ENCODE assay signal across 22 mouse cellular contexts in the genomic region with DNA sequence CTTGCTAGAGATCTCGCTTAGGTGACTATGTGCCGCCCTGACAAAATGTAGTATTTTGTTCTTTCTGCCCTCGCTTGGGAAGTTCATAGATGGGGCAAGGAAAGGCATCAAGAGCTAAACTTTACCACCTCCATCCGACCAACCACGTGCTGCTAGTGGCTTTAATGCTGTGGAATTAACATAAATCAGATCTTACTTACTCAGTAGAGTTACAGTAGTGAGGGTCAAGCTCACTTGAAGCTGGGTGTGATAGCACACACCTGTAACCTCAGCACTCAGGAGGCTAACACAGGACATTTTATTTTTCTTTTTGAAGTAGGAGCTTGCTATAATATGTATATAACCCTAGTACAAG. TPM values are rescaled to one million over a fixed set of nuclear protein-coding genes. Genes with fewer than 3 reads are reported as not detected.
DNase-seq lines count a peak whose midpoint lies in the region; ATAC-seq and TF ChIP-seq lines count a peak whose summit lies in the region.
"Had no signal": no experiment of that assay in that cellular context is flagged by ENCODE, and none has a peak within 500 bp of the region (broad histone marks: within the 10 kb centered on the region; RNA-seq: fewer than 3 reads in every experiment).

No protein-coding gene starts in this region.

- peaks cover 32% of the 10 kb centered on the region for H3K4me1 ChIP-seq in liver, embryonic 12.5 days
- H3K4me1 ChIP-seq in spleen, adult 2 months (ENCODE audit: control insufficient read depth, insufficient read depth, insufficient read length): peaks cover 42% of the 10 kb centered on the region
- H3K4me1 ChIP-seq in hindbrain, embryonic 12.5 days: no peaks in the 10 kb centered on the region
- H3K4me1 ChIP-seq: forebrain, embryonic 10.5 days; forebrain, embryonic 13.5 days; hindbrain, embryonic 13.5 days had no signal

- peak; percentile 7 for DNase-seq in CD4-positive, CD25-positive, alpha-beta regulatory T cell, adult 2 months (ENCODE audit: low read depth, low spot score)
- DNase-seq in liver: no peak
- peak in 1 of 2 experiments; percentile 1 for DNase-seq in spleen, adult 2 months (ENCODE audit: low read depth in 1 of 2, low spot score in 2 of 2)
- no peak for DNase-seq in spleen, adult 18-20 months
- DNase-seq: adrenal gland, adult 8-10 months; adrenal gland, postnatal 25 days; cerebellum, adult 11-12 months; cerebellum, adult 8-10 months; cerebellum, postnatal 10 days; cerebellum, postnatal 36 days; gastrocnemius, postnatal 10 days; gastrocnemius, postnatal 36 days had no signal

- H3K9me3 ChIP-seq in liver, embryonic 12.5 days (replicated peaks): no peaks in the 10 kb centered on the region
- no peaks in the 10 kb centered on the region for H3K9me3 ChIP-seq in hindbrain, embryonic 12.5 days (replicated peaks)
- H3K9me3 ChIP-seq: forebrain, embryonic 10.5 days; forebrain, embryonic 13.5 days; heart, embryonic 13.5 days; hindbrain, embryonic 13.5 days had no signal

- no peak for ATAC-seq in CD4-positive, CD25-positive, alpha-beta regulatory T cell, adult 4 months
- no peak for ATAC-seq in liver, embryonic 12.5 days
- no peak for ATAC-seq in hindbrain, embryonic 12.5 days (ENCODE audit: low FRiP score)
- ATAC-seq: forebrain, embryonic 13.5 days; forebrain, embryonic 16.5 days; hindbrain, embryonic 16.5 days had no signal

- no peak for TF ChIP-seq POLR2A in spleen, adult 2 months (IDR thresholded peaks at IDR 0.05; ENCODE audit: low read depth, low read length)

- H3K4me2 ChIP-seq in liver, embryonic 12.5 days: no peak overlapping the region
- no peak overlapping the region for H3K4me2 ChIP-seq in hindbrain, embryonic 12.5 days (replicated peaks)
- H3K4me2 ChIP-seq: forebrain, embryonic 13.5 days; heart, embryonic 13.5 days; hindbrain, embryonic 13.5 days had no signal

- H3K4me3 ChIP-seq in liver, embryonic 12.5 days: no peak overlapping the region
- H3K4me3 ChIP-seq in spleen, adult 2 months (ENCODE audit: extremely low read depth, insufficient read depth, insufficient read length): no peak overlapping the region
- H3K4me3 ChIP-seq in hindbrain, embryonic 12.5 days: no peak overlapping the region
- H3K4me3 ChIP-seq: forebrain, embryonic 10.5 days; forebrain, embryonic 13.5 days; heart, embryonic 13.5 days; hindbrain, embryonic 13.5 days had no signal

- peaks cover 14% of the 10 kb centered on the region for H3K36me3 ChIP-seq in liver, embryonic 12.5 days
- peaks cover 18% of the 10 kb centered on the region for H3K36me3 ChIP-seq in spleen, adult 2 months (ENCODE audit: control insufficient read depth, insufficient read depth, low read length)
- H3K36me3 ChIP-seq in hindbrain, embryonic 12.5 days: no peaks in the 10 kb centered on the region; the same call in 1 of the 2 replicates

- 0 out of 2 replicates have a peak overlapping the region, but pooled peaks have one; percentile 6 for H3K27ac ChIP-seq in liver, embryonic 12.5 days
- peak overlapping the region; percentile 63; the same call in 1 of the 2 replicates for H3K27ac ChIP-seq in spleen, adult 2 months (ENCODE audit: insufficient read depth, low read length)
- no peak overlapping the region for H3K27ac ChIP-seq in hindbrain, embryonic 12.5 days
- H3K27ac ChIP-seq: forebrain, embryonic 10.5 days; forebrain, embryonic 13.5 days; heart, embryonic 13.5 days; hindbrain, embryonic 13.5 days had no signal

- TF ChIP-seq CTCF in spleen, adult 2 months (IDR thresholded peaks at IDR 0.05; ENCODE audit: extremely low read depth, insufficient read depth, insufficient read length, insufficient replicate concordance): no peak

- WGBS in liver, embryonic 12.5 days (ENCODE audit: insufficient replicate concordance): 74% methylated on average over 5 of the region's 5 CpGs
- 89% methylated on average over 5 of the region's 5 CpGs for WGBS in spleen, adult 2 months
- WGBS in hindbrain, embryonic 12.5 days: 88% methylated on average over 5 of the region's 5 CpGs

- H3K9ac ChIP-seq in liver, embryonic 12.5 days: no peak overlapping the region
- H3K9ac ChIP-seq in hindbrain, embryonic 12.5 days: no peak overlapping the region
- H3K9ac ChIP-seq: forebrain, embryonic 13.5 days; heart, embryonic 13.5 days; hindbrain, embryonic 13.5 days had no signal

- H3K27me3 ChIP-seq in liver, embryonic 12.5 days (replicated peaks): no peaks in the 10 kb centered on the region
- no peaks in the 10 kb centered on the region for H3K27me3 ChIP-seq in spleen, adult 2 months (ENCODE audit: control insufficient read depth, insufficient read depth, low read length)
- no peaks in the 10 kb centered on the region for H3K27me3 ChIP-seq in hindbrain, embryonic 12.5 days
- H3K27me3 ChIP-seq: forebrain, embryonic 13.5 days; heart, embryonic 13.5 days; hindbrain, embryonic 13.5 days had no signal

RNA-seq across cellular contexts. Expression of a gene that starts 13.0 kb away (rescaled TPM):
- 100 to 1,000 TPM; 102 to 104 TPM for polyA plus RNA-seq in CD4-positive, CD25-positive, alpha-beta regulatory T cell, adult 4 months (2017; shearing (Covaris generic))
- polyA plus RNA-seq in liver, embryonic 12.5 days (2016; fragmentation: Nextera tagmentation; extraction: Ambion mirVana): 1.8 and 2.1 TPM in 2 replicates
- 19.3 and 21.5 TPM in 2 replicates for polyA plus RNA-seq in spleen, adult 2 months (2012; rRNA removed)
- 2.0 and 2.1 TPM in 2 replicates for polyA plus RNA-seq in hindbrain, embryonic 12.5 days (2016; fragmentation: Nextera tagmentation; extraction: Ambion mirVana)

RNA-seq across cellular contexts. Expression of a gene that starts 36.4 kb away (rescaled TPM):
- 10 to 100 TPM; 92.7 to 95.9 TPM for polyA plus RNA-seq in CD4-positive, CD25-positive, alpha-beta regulatory T cell, adult 4 months (2017; shearing (Covaris generic))
- 0.08 TPM in 1 of 2 replicates, not detected in the other for polyA plus RNA-seq in liver, embryonic 12.5 days (2016; fragmentation: Nextera tagmentation; extraction: Ambion mirVana)
- 91.9 and 111 TPM in 2 replicates for polyA plus RNA-seq in spleen, adult 2 months (2012; rRNA removed)
- 0.21 TPM in 1 of 2 replicates, not detected in the other for polyA plus RNA-seq in hindbrain, embryonic 12.5 days (2016; fragmentation: Nextera tagmentation; extraction: Ambion mirVana)
- polyA plus RNA-seq: brain, embryonic 14.5 days; heart, embryonic 13.5 days had no signal

Comparison
In these comparisons a context has a peak if more than half of its experiments do, and no peak if none do; other contexts are left out.
1. RNA of a gene that starts 36.4 kb away (polyA plus RNA-seq): 92.7 to 95.9 TPM in CD4-positive, CD25-positive, alpha-beta regulatory T cell, adult 4 months and 91.9 to 111 TPM in spleen, adult 2 months; 0.21 TPM in hindbrain, embryonic 12.5 days and 0.08 TPM in liver, embryonic 12.5 days; every median in the first group is over 10 times any median in the second.